Mouse (Mus musculus) B cell, adult 2 months (primary cell): Measurements from ENCODE around the gene Mrps6.

Experiments
- DNase-seq, 2 experiments: peaks; one replicate each; pipeline ENCODE4 v3.0.0; 2022

Mrps6 gene

GRCm38 (mm10) chr16:92127666-92128065 lies 69.6 kb downstream of the Mrps6 start:
- DNase-seq = no peak

GRCm38 (mm10) chr16:92129843-92130242 lies 71.8 kb downstream of the Mrps6 start:
- no peak for DNase-seq

GRCm38 (mm10) chr16:92132511-92132910 lies 74.4 kb downstream of the Mrps6 start:
- no peak for DNase-seq

GRCm38 (mm10) chr16:92134148-92134764 lies 76.2 kb downstream of the Mrps6 start:
- DNase-seq = no peak

- no peak for DNase-seq
Observed at GRCm38 (mm10) chr16:92136275-92136674, 78.2 kb downstream of the Mrps6 start.

- DNase-seq = no peak
Observed at GRCm38 (mm10) chr16:92139386-92140261, 81.6 kb downstream of the Mrps6 start.

GRCm38 (mm10) chr16:92140328-92140727 lies 82.3 kb downstream of the Mrps6 start:
- no peak for DNase-seq

GRCm38 (mm10) chr16:92141021-92141420 lies 83.0 kb downstream of the Mrps6 start:
- DNase-seq = no peak

GRCm38 (mm10) chr16:92142426-92143012 lies 84.4 kb downstream of the Mrps6 start:
- no peak for DNase-seq

GRCm38 (mm10) chr16:92147631-92148366 lies 89.7 kb downstream of the Mrps6 start:
- DNase-seq = no peak

GRCm38 (mm10) chr16:92148367-92148728 lies 90.3 kb downstream of the Mrps6 start:
- no peak for DNase-seq

- DNase-seq = no peak
Observed at GRCm38 (mm10) chr16:92150975-92151374, 92.9 kb downstream of the Mrps6 start.

- DNase-seq = no peak
Observed at GRCm38 (mm10) chr16:92158021-92158455, 100.0 kb downstream of the Mrps6 start.

- no peak for DNase-seq
Observed at GRCm38 (mm10) chr16:92158461-92159091, 100.5 kb downstream of the Mrps6 start.

- DNase-seq = no peak
Observed at GRCm38 (mm10) chr16:92159114-92159513, 101.0 kb downstream of the Mrps6 start.
